Mouse (Mus musculus) megakaryocyte, adult 5-6 weeks (primary cell): ENCODE data around the gene Ikbke. TPM values are rescaled to one million over a fixed set of nuclear protein-coding genes. Genes with fewer than 3 reads are reported as not detected.

Experiments
- ATAC-seq: 2 replicates; pipeline ENCODE4 v1.8.0; 2016; ENCODE audit warnings: mild to moderate bottlenecking, inconsistent platforms; ENCODE audit not compliant: poor library complexity, severe bottlenecking
- total RNA-seq, 2 experiments: library from RNA; stranded (forward) in 1 of 2; stranded (reverse) in 1 of 2; fragments of 153-499, 151-499 nt in 1 of 2; fragments of 221-1000, 200-1000 nt in 1 of 2; gene quantifications; 2 replicates each; pipeline versions ENCODE4 v1.2.3 to v1.2.4; 2015 to 2017

Gene Ikbke
- total RNA-seq, 2 experiments from 2014 or later: 24.9 to 28.4 TPM

DNA sequence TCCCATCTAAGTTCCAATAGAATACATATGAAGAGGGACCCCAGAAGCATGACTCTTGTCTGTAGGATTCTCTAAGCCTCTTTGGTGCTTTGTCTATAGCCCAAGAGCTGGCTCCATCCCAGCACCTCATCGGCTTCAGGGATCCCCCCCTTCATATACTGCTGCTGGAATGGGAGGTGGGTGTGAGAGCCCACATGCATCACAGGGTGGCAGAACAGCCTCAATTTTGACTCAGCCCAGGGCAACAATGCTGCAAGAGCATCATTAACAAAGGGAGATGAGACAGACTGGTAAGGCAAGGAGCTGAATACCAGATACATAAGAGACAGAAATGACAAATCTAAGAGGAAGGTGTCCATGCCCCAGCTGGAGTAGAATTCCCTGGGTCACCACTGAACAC lies 4.8 kb upstream of the Ikbke start:
- ATAC-seq: no peak

DNA sequence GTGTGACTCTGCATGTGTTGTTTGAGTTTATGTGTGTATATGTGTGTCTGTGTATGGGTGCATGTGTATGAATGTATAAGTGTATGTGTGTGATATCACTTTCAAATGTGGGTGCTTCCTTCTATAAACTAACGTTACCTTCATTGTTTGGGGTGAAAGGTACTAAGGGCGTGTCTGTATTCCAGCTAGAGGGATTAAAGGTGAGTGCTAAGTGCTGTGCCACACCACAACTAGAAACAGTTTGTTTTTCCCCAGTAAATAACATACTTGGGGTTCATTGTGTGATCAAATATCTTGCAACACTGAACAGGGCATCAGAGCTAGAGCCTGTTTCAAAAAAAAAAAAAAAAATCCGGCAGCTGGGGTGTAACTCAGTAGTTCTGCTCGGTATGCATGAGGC lies 2.3 kb upstream of the Ikbke start:
- no peak for ATAC-seq

GRCm38 (mm10) chr1:131280280-131280679 lies 874 bp upstream of the Ikbke start:
- 0 out of 2 replicates have a peak, but pooled peaks have one; percentile 17 for ATAC-seq

DNA sequence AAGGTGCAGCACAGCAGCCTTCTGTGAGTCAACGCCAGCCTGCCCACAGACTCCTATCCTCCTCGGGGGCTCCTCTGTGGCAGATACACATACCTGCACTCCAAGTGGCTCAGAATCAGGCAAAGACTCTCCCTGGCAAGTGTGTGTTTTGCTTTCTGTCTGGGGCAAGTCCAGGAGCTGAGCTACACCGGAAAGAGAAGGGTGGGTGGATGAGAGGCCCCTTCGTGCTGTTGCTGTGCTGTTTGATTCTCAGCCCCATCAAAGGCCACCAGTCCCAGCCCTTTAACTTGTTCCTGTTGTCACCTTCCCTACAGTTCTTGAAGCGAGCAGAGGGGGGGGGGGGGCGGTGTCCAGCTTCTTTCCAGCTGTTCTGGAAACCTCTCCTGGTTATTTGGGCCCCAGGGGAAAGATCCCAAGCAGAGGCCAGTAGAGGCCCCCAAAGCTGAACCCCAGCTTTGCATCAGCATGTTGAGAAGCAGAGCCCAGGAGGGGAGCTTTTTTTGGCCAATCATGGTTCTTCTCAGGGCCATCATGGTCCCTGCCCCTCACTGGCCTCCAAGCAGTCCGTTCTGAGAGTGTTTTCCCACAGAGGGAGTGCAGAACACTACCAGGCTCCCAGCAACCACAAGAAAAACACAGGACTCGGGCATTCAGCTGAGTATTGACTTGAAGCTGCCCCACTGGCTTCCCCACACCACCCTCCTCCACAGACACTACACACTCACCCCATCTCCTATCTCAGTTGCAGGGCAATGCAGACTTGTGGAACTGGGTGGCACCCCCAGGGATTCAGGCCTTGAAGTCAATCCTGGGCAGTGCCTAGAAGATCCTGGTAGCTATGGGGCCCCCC lies 575 bp downstream of the Ikbke start:
- ATAC-seq: no peak

DNA sequence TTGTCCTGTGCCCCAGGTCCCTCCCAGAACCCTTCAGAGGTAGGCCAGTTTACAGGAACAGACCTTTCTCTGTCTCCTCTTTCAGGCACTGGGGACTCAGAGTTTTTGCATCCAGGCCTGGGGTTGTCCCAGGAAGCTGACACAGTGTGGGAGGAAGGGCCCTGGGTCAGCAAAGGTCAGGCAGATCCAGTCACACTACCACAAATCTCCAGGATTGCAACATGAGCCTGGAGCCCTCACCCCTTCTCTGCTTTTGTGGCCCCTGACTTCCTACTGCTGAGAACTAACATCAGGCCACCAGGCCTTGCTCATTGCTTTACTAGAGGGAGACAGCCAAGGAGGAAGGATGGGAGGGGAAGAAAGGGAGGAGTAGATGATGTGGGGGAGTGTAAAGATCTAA lies 2.6 kb downstream of the Ikbke start:
- peak; percentile 65 for ATAC-seq

DNA sequence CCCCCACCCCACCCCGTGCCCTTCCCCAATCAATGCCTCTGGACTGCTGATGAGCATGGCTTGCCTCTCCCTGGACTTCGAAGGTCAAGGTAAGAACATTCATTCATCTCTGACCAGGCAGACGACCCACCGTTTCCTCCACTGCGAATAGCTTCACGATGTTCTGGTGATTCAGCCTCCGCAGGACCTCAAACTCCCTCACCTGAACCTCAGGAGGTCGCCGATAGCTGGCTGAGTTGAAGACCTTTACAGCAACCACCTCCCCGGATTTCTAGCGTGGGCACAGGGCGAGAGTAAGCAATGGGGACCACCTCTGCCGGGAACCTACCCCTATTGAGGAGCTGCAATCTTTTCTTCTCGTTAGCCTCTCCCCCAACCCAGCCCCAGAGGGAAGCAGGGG lies 3.8 kb downstream of the Ikbke start:
- no peak for ATAC-seq

- ATAC-seq: no peak
These were observed 4.5 kb downstream of the Ikbke start for GRCm38 (mm10) chr1:131274725-131275539.

DNA sequence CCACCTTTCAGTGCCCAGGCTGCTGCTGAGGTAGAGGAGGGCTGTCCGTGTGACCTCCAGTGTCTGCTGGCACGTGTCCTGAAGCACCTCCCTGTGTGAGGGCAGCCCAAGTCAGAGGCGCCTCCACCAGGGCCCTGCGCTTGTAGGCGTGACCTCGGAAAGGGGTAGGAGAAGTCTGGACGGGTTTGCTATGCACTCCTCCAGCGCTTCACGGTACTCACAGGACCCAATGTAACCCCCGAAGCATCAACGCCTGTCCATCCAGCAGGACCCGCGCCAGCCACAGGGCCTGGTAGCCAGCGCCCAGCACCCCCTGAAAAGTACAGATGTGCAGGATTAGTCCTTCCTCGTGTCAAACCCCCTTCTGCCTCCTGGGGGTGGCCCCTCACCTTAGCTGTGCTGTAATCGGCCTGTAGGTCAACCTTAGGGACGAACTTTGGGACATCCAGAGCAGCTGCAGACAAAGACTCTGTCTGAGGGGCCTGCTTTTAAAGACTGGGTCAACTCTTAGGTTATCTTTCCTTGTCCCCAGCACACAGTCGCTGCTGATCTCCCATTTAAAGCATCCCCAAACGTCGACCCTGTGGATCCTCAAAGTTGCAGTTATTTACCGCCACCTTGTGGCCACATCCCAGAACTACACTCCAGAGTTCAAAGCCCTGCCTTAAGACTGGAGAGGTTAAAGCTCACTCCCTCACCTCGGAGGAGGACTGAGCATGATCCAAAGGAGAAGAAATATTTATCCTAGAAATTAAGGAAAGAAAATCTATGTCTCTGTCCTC lies 9.4 kb downstream of the Ikbke start:
- peak; percentile 90 for ATAC-seq

DNA sequence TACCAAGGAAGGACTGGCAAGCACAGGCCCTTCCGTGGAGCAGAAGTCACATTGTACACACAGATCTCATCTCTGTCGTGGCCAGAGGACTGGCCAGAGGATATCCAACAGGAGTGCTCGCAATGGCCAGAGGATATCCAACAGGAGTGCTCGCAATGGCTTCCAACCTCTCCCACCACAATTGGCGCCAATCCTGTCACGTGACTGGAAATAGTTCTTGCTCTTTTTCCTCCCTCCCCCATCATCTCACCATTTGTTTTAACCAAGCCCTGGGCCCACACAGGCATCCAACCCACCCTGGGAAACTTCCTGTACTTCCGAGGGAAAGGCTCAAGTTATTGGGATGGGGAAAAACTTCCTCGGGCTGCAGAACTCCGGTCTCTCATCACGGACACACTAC lies 10.6 kb downstream of the Ikbke start:
- no peak for ATAC-seq

DNA sequence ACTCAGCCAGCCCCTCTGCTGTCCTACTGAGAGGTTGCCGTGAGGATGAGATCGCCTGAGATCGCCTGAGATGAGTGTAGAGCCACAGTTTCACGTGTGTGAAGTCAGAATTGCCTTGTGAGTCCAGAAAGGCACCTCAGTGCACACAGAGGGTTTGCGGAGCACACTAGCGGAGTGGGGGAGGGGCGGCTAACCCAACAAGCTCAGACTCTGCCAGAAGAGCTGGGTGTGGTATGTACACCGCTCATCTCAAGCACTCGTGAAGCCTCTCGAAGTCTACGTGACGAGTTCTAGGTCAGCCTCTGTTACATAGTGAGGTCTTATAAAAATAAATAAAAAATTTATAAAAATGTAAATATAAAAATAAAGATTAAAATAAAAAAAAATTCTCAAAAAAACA lies 15.5 kb downstream of the Ikbke start:
- no peak for ATAC-seq

DNA sequence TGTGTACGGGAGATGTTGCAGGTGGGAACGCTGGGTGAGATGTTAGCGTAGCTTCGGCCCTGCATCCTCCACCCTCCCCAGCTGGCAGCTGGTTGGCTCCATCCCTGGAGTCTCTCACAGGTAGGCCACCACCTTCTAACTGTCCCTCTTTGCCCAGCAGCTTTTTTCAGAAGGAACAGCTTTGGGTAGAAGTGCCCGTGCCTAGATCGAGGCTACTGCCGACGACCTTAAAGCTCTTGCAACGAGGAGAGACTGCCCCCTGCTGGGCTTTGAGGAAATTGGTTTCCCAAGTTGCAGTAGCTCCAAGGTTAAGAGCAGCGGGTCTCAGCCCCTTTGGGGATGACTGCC lies 19.1 kb downstream of the Ikbke start:
- ATAC-seq: peak; percentile 86

GRCm38 (mm10) chr1:131259632-131260308 lies 19.6 kb downstream of the Ikbke start:
- ATAC-seq: no peak

- no peak for ATAC-seq
These were observed 22.1 kb downstream of the Ikbke start for GRCm38 (mm10) chr1:131257288-131257687.

DNA sequence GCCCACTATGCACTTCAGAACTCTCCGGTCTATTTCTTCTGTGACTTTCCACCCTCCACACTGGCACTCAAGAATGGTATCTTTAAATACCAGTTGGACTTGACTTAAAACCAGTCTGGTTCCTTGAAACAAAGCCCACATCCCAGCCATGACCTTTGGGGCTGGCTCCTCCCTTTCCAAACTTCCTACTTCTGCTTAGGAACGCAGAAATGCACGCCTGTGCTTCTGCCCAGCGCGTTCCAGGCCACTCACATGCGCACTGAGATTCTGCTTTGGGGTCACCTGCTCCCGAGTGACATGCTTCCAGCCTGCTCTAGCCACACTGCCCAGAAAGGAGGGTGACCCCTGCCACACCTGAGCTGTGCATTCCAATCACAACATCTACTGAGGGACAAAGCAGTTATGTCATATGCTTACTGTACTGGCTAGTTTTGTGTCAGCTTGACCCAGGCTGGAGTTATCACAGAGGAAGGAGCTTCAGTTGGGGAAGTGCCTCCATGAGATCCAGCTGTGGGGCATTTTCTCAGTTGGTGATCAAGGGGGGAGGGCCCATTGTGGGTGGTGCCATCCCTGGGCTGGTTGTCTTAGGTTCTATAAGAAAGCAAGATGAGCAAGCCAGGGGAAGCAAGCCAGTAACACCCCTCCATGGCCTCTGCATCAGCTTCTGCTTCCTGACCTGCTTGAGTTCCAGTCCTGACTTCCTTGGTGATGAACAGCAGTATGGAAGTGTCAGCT lies 26.7 kb downstream of the Ikbke start:
- peak; percentile 69 for ATAC-seq

- ATAC-seq: 0 out of 2 replicates have a peak, but pooled peaks have one; percentile 23
These were observed 32.7 kb downstream of the Ikbke start for GRCm38 (mm10) chr1:131246433-131247395.

GRCm38 (mm10) chr1:131245926-131246325 lies 33.5 kb downstream of the Ikbke start:
- peak; percentile 59 for ATAC-seq

DNA sequence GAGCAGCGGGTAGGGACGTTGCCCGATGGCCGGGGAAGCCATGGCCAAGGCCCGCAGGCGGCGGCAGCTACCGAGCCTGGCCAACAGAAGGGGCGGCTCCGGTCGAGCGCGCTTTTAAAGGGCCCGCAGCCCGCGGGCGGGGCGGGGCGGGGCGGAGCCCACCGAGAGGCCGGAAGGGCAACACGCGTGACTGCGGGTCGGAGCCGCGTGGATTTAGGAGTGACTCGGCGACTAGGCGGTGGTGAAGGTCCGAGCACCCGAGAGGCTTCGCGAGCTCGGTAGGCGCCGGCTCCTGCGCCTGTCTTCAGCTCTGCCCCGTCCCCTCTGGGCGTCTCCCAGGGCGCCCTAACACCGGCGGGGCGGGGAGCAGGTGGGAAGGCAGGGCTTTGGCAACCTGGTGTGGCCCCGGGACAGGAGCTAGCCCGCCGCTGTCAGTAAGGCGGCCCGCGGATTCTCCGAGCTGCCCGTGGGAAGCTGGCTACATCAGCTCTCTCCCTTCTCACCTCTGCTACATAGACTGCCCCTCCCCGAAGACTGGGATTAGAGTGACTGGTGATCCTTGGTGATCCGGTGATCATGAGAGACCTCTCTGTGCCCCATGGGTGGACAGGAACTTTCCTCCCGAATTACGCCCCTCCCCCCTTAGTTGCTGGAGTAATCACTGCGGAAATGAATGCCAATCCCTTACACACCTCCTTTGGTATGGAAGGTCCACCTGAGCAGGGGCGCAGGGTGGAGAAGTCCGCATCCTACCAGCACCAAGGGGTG lies 34.1 kb downstream of the Ikbke start, which contains the start of gene Rassf5:
Gene Rassf5, minus strand, starts transcription at position 170 of the 768 bp plus-strand sequence.
- peak; percentile 52 for ATAC-seq

DNA sequence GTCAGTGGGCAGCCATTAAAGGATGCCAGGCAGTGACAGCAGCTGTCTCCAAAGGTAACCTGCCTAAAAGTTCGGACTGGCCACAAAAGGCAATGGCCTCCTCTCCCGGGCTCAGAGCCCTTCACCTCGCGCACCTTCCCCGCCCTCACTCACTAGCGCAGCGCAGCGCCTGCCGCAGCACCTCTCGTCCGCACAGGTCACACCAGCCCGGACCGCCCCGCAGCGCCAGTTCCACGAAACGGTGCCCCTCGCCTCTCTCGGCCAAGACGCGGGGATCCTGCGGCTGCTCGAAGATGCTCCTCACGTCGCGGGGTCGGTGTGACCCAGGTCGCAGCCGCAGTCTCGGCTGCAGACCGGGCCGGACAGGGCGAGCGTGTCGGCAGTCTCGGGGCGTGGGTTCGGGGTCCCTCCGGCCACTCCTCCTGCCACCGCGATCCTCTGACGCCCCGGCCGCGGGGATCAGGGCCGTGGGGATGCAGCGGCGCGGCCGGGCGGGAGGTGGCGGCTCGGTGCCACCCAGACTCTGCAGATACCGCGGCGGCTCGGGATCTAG lies 34.8 kb downstream of the Ikbke start:
- no peak for ATAC-seq
